Mouse (Mus musculus) neural tube, embryonic 11.5 days (tissue): ENCODE results near the gene Taok1. TPM values are rescaled to one million over a fixed set of nuclear protein-coding genes. Genes with fewer than 3 reads are reported as not detected.
"Not testable (repeated sequence)": the region's sequence is repeated elsewhere in the genome, so short reads cannot be mapped to it uniquely, and the experiment has no call there.

Experiments used
- ATAC-seq: fragments of 200-750 bp; cut with Nextera tagmentation; 2 replicates; pipeline ENCODE4 v1.8.0; 2017; ENCODE audit warnings: moderate number of reproducible peaks, mild to moderate bottlenecking, moderate TSS enrichment, moderate library complexity; ENCODE audit not compliant: insufficient read depth, low FRiP score, low TSS enrichment
- DNase-seq: peaks from one replicate; pipeline ENCODE4 v3.0.0-alpha.2; 2015; ENCODE audit warnings: low spot score
- H3K27ac ChIP-seq: fragments of 300-500 bp; sonication (generic); 2 replicates; pipeline ENCODE4 v1.5.1; 2014; ENCODE audit warnings: low read depth, mild to moderate bottlenecking, low read length
- H3K27me3 ChIP-seq: fragments of 300-500 bp; sonication (generic); 2 replicates; pipeline ENCODE4 v1.6.1; 2014; ENCODE audit warnings: mild to moderate bottlenecking, low read length, mixed read lengths; ENCODE audit not compliant: control insufficient read depth, insufficient read depth
- H3K36me3 ChIP-seq: fragments of 300-500 bp; sonication (generic); 2 replicates; pipeline ENCODE4 v1.6.1; 2014; ENCODE audit warnings: mild to moderate bottlenecking, low read length, moderate library complexity, mixed read lengths; ENCODE audit not compliant: control insufficient read depth, insufficient read depth
- H3K4me1 ChIP-seq: fragments of 300-500 bp; sonication (generic); 2 replicates; pipeline ENCODE4 v1.6.1; 2014; ENCODE audit warnings: low read length, mixed read lengths; ENCODE audit not compliant: control insufficient read depth, insufficient read depth
- H3K4me2 ChIP-seq: fragments of 300-500 bp; sonication (generic); 2 replicates; pipeline ENCODE4 v1.6.1; 2014; ENCODE audit warnings: low read depth, mild to moderate bottlenecking, moderate library complexity
- H3K4me3 ChIP-seq: fragments of 300-500 bp; sonication (generic); 2 replicates; pipeline ENCODE4 v1.5.1; 2014; ENCODE audit warnings: low read depth, low read length
- H3K9ac ChIP-seq: fragments of 300-500 bp; sonication (generic); 2 replicates; pipeline ENCODE4 v1.6.1; 2014; ENCODE audit warnings: mild to moderate bottlenecking, low read length
- H3K9me3 ChIP-seq: fragments of 300-500 bp; sonication (generic); 2 replicates; pipeline ENCODE4 v1.6.1; 2016; ENCODE audit warnings: low read length; ENCODE audit not compliant: control insufficient read depth
- WGBS: fragments of 180-500 bp; shearing (Covaris S2); extraction: QIAGEN DNeasy Blood & Tissue Kit; methylation state at CpG from one replicate; pipeline ENCODE4 v1.1.7; 2014; 5-methylcytosine and 5-hydroxymethylcytosine counted together
- polyA plus RNA-seq: library from polyadenylated mRNA; unstranded; fragments of >200 nt; fragmentation: Nextera tagmentation; extraction: Ambion mirVana; gene quantifications from 2 replicates; pipeline ENCODE4 v1.2.1, GENCODE M21; 2014

Taok1 gene
- polyA plus RNA-seq, 1 experiment from 2014 or later, result 18.4 TPM

GRCm38 (mm10) chr11:77528420-77528819, 79.2 kb downstream of the Taok1 start:
- 84% methylated on average over 3 of the region's 3 CpGs for WGBS
- ATAC-seq, H3K4me3 ChIP-seq: not testable (repeated sequence)

GRCm38 (mm10) chr11:77525804-77526486, 81.7 kb downstream of the Taok1 start:
- Histone ChIP-seq H3K4me3 (no peak overlapping the region), H3K9ac (no peak overlapping the region), H3K4me2 (no peak overlapping the region), H3K27ac (no peak overlapping the region), H3K4me1 (no peaks in the 10 kb centered on the region), H3K27me3 (no peaks in the 10 kb centered on the region), H3K9me3 (no peaks in the 10 kb centered on the region), H3K36me3 (no peaks in the 10 kb centered on the region)
- DNase-seq, result no peak
- ATAC-seq, result no peak
- 77% methylated on average over 3 of the region's 3 CpGs for whole genome bisulfite sequencing

More at GRCm38 (mm10) chr11:77528420-77528819, 79.2 kb downstream of the Taok1 start:
- not testable (repeated sequence) for H3K9me3 ChIP-seq, H3K27me3 ChIP-seq, H3K36me3 ChIP-seq, H3K4me1 ChIP-seq, H3K9ac ChIP-seq, H3K4me2 ChIP-seq, DNase-seq, H3K27ac ChIP-seq

GRCm38 (mm10) chr11:77520601-77521529, 86.8 kb downstream of the Taok1 start:
- H3K4me2 ChIP-seq, result no peak overlapping the region
- H3K27me3 ChIP-seq, result peaks cover 3% of the 10 kb centered on the region
- no peak overlapping the region for H3K4me3 ChIP-seq
- H3K9ac ChIP-seq, result no peak overlapping the region
- no peak overlapping the region for H3K27ac ChIP-seq
- DNase-seq (no peak), ATAC-seq (no peak)
- WGBS, result 54% methylated on average over 5 of the region's 5 CpGs
- H3K4me1 ChIP-seq, result peaks cover 6% of the 10 kb centered on the region
- no peaks in the 10 kb centered on the region for H3K9me3 ChIP-seq
- no peaks in the 10 kb centered on the region for H3K36me3 ChIP-seq

- H3K4me3 ChIP-seq, result no peak within 1 kb of the TSS
- H3K4me2 ChIP-seq, result no peak within 1 kb of the TSS
- no peak for DNase-seq
- H3K27ac ChIP-seq, result no peak within 1 kb of the TSS
- no peak within 1 kb of the TSS for H3K9ac ChIP-seq
- 70% methylated on average over 5 of the region's 5 CpGs for WGBS
- peaks cover 19% of the 10 kb centered on the region for H3K4me1 ChIP-seq
- no peaks in the 10 kb centered on the region for H3K36me3 ChIP-seq
- peaks cover 6% of the 10 kb centered on the region for H3K27me3 ChIP-seq
- no peaks in the 10 kb centered on the region for H3K9me3 ChIP-seq
- ATAC-seq, result no peak
Measured at GRCm38 (mm10) chr11:77519043-77519442, 88.6 kb downstream of the Taok1 start, which contains the start of gene Gm10392. Gene Gm10392 (minus strand): TSS chr11:77519198.

GRCm38 (mm10) chr11:77518051-77518798, 89.4 kb downstream of the Taok1 start:
- peaks cover 24% of the 10 kb centered on the region for H3K4me1 ChIP-seq
- no peaks in the 10 kb centered on the region for H3K9me3 ChIP-seq
- 78% methylated on average over 26 of the region's 27 CpGs for WGBS
- no peaks in the 10 kb centered on the region for H3K36me3 ChIP-seq
- H3K27me3 ChIP-seq, result peaks cover 6% of the 10 kb centered on the region
- no peak overlapping the region for H3K27ac ChIP-seq
- no peak overlapping the region for H3K9ac ChIP-seq
- no peak overlapping the region for H3K4me3 ChIP-seq
- DNase-seq, result no peak
- no peak for ATAC-seq
- H3K4me2 ChIP-seq, result no peak overlapping the region

GRCm38 (mm10) chr11:77516553-77517425, 90.8 kb downstream of the Taok1 start:
- H3K36me3 ChIP-seq, result no peaks in the 10 kb centered on the region
- H3K9ac ChIP-seq, result no peak overlapping the region
- no peaks in the 10 kb centered on the region for H3K9me3 ChIP-seq
- no peak overlapping the region for H3K4me3 ChIP-seq
- H3K27me3 ChIP-seq, result peaks cover 6% of the 10 kb centered on the region
- no peak for DNase-seq
- 41% methylated on average over 5 of the region's 5 CpGs for WGBS
- H3K27ac ChIP-seq, result no peak overlapping the region
- no peak for ATAC-seq
- no peak overlapping the region for H3K4me2 ChIP-seq
- H3K4me1 ChIP-seq, result peaks cover 27% of the 10 kb centered on the region

GRCm38 (mm10) chr11:77515637-77516552, 91.7 kb downstream of the Taok1 start, which contains the start of gene Trp53i13:
Gene Trp53i13 (minus strand): TSS chr11:77515980.
- Histone ChIP-seq H3K4me2 (peak within 1 kb of the TSS; percentile 88), H3K36me3 (no peaks in the 10 kb centered on the region), H3K27me3 (peaks cover 6% of the 10 kb centered on the region), H3K9ac (peak within 1 kb of the TSS; percentile 51), H3K4me1 (peaks cover 27% of the 10 kb centered on the region), H3K4me3 (peak within 1 kb of the TSS; percentile 43), H3K27ac (no peak within 1 kb of the TSS), H3K9me3 (no peaks in the 10 kb centered on the region)
- no peak for ATAC-seq
- peak; percentile 40 for DNase-seq
- 6% methylated on average over 39 of the region's 39 CpGs for WGBS
